Mouse (Mus musculus) testis, adult 2 months (tissue): Measurements from ENCODE around the gene Tln2.

Experiments
- CTCF ChIP-seq: fragments of 200-500 bp; IDR thresholded peaks from 2 replicates; pipeline ENCODE4 v1.5.1; 2012; ENCODE audit warnings: low read depth, mild to moderate bottlenecking, inconsistent platforms, low read length, moderate library complexity; ENCODE audit not compliant: control insufficient read depth, insufficient read depth, insufficient replicate concordance
- POLR2A ChIP-seq: fragments of 200-500 bp; IDR thresholded peaks from 2 replicates; pipeline ENCODE4 v1.6.1; 2012; ENCODE audit warnings: low read depth, mild to moderate bottlenecking, inconsistent platforms, low read length, moderate library complexity; ENCODE audit not compliant: control insufficient read depth

DNA sequence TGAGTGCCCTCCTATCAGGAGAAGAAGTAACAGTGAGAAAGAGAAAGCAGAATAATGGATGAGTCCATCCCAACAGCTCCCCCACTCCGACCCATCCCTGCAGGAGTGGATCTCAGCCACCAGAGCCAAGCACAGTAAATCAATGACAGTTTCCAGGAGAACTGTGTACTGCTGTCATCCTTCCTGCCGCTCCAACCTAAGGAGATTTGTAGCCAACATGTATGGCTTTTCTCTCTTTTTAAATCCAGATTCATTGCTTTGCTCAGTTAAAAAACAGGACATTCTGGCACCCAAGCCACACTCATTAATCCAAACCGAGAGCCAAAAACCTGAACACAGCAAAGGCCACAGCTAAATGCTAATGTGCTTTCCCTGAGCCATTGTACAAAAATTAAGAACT lies 133.2 kb downstream of the Tln2 start:
- no peak for TF ChIP-seq CTCF
- TF ChIP-seq POLR2A, result no peak
